Mouse (Mus musculus) heart, postnatal 0 days (tissue): Measurements from ENCODE around the gene Pla2g2f. TPM values are rescaled to one million over a fixed set of nuclear protein-coding genes. Genes with fewer than 3 reads are reported as not detected.

ENCODE experiments used
- ATAC-seq: fragments of 200-750 bp; cut with Nextera tagmentation; 2 replicates; pipeline ENCODE4 v1.8.0; 2017; ENCODE audit warnings: low read depth, moderate number of reproducible peaks, moderate library complexity; ENCODE audit not compliant: insufficient read depth
- DNase-seq: peaks from one replicate; pipeline ENCODE4 v3.0.0-alpha.2; 2016; ENCODE audit warnings: low spot score
- H3K27ac ChIP-seq: fragments of 300-500 bp; sonication (generic); 2 replicates; pipeline ENCODE4 v1.5.1; 2014; ENCODE audit warnings: low read depth, mild to moderate bottlenecking
- H3K27me3 ChIP-seq: fragments of 300-500 bp; sonication (generic); 2 replicates; pipeline ENCODE4 v1.6.1; 2014; ENCODE audit warnings: low read length, mixed read lengths; ENCODE audit not compliant: control insufficient read depth, insufficient read depth
- H3K36me3 ChIP-seq: fragments of 300-500 bp; sonication (generic); replicated peaks from 2 replicates; pipeline ENCODE4 v1.6.1; 2014; ENCODE audit warnings: low read length, mixed read lengths; ENCODE audit not compliant: control insufficient read depth, insufficient read depth
- H3K4me1 ChIP-seq: fragments of 300-500 bp; sonication (generic); 2 replicates; pipeline ENCODE4 v1.6.1; 2014; ENCODE audit warnings: antibody characterized with exemption; ENCODE audit not compliant: control insufficient read depth, insufficient read depth
- H3K4me2 ChIP-seq: fragments of 300-500 bp; sonication (generic); 2 replicates; pipeline ENCODE4 v1.6.1; 2014; ENCODE audit warnings: low read depth, mild to moderate bottlenecking, low read length, moderate library complexity
- H3K4me3 ChIP-seq: fragments of 300-500 bp; sonication (generic); 2 replicates; pipeline ENCODE4 v1.5.1; 2014; ENCODE audit warnings: low read depth, low read length
- H3K9ac ChIP-seq: fragments of 300-500 bp; sonication (generic); replicated peaks from 2 replicates; pipeline ENCODE4 v1.6.1; 2014; ENCODE audit warnings: low read depth, low read length, mixed read lengths
- H3K9me3 ChIP-seq: fragments of 300-500 bp; sonication (generic); replicated peaks from 2 replicates; pipeline ENCODE4 v1.6.1; 2016; ENCODE audit warnings: low read length; ENCODE audit not compliant: control insufficient read depth
- CTCF ChIP-seq: IDR thresholded peaks from 2 replicates; pipeline ENCODE4 v1.5.1; 2016; ENCODE audit warnings: antibody characterized with exemption, control low read depth, low read depth
- EP300 ChIP-seq: IDR thresholded peaks from 2 replicates; pipeline ENCODE4 v1.6.1; 2016; ENCODE audit warnings: antibody characterized with exemption, low read depth
- WGBS: fragments of 180-500 bp; shearing (Covaris S2); extraction: QIAGEN DNeasy Blood & Tissue Kit; methylation state at CpG from one replicate; pipeline ENCODE4 v1.1.7; 2014; 5-methylcytosine and 5-hydroxymethylcytosine counted together
- polyA plus RNA-seq: library from polyadenylated mRNA; unstranded; fragments of >200 nt; fragmentation: Nextera tagmentation; extraction: Ambion mirVana; gene quantifications from 2 replicates; pipeline ENCODE4 v1.2.1, GENCODE M21; 2015
- total RNA-seq: library from RNA; depleted of rRNA; stranded (reverse); fragments of >200 nt; gene quantifications from 2 replicates; pipeline ENCODE4 v1.2.3, GENCODE M21; 2014; ENCODE audit warnings: low replicate concordance

Pla2g2f gene
- total and polyA plus RNA-seq, 2 experiments from 2014 or later = not detected

DNA sequence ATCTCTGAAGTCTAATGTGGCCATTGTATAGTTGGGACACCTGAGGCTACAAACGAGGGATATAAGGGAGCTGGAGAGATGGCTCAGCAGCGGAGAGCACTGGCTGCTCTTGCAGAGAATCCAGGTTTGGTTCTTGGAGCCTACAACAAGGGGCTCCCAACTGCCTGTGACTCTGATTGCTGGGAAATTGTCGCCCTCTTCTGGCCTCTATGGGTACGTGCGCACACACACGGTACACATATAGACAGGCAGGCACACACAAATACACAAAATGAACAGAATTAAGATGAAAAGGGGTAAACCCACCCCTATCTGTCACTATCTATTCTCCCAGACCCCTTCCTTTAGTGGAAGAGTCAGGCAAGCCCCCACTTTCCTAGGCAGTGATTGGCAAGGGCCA is 4.8 kb downstream of the Pla2g2f start:
- Histone ChIP-seq H3K4me1 (no peaks in the 10 kb centered on the region), H3K9ac (no peak overlapping the region), H3K27me3 (peaks cover 20% of the 10 kb centered on the region), H3K27ac (no peak overlapping the region), H3K36me3 (no peaks in the 10 kb centered on the region), H3K9me3 (no peaks in the 10 kb centered on the region), H3K4me3 (no peak overlapping the region), H3K4me2 (no peak overlapping the region)
- ATAC-seq (no peak), DNase-seq (no peak)
- TF ChIP-seq EP300 (no peak), CTCF (no peak)
- WGBS = 97% methylated on average over 6 of the region's 6 CpGs

- TF ChIP-seq CTCF (peak; percentile 80), EP300 (no peak)
- no peaks in the 10 kb centered on the region for H3K4me1 ChIP-seq
- ATAC-seq (peak; percentile 40; the same call in 1 of the 2 replicates), DNase-seq (peak; percentile 16)
- no peaks in the 10 kb centered on the region for H3K36me3 ChIP-seq
- H3K4me2 ChIP-seq = no peak overlapping the region
- no peak overlapping the region for H3K27ac ChIP-seq
- H3K9ac ChIP-seq = no peak overlapping the region
- no peaks in the 10 kb centered on the region for H3K9me3 ChIP-seq
- no peak overlapping the region for H3K4me3 ChIP-seq
- H3K27me3 ChIP-seq = peaks cover 22% of the 10 kb centered on the region
- WGBS = 45% methylated on average over 8 of the region's 8 CpGs
Measured at GRCm38 (mm10) chr4:138748369-138749072, 8.9 kb downstream of the Pla2g2f start.

DNA sequence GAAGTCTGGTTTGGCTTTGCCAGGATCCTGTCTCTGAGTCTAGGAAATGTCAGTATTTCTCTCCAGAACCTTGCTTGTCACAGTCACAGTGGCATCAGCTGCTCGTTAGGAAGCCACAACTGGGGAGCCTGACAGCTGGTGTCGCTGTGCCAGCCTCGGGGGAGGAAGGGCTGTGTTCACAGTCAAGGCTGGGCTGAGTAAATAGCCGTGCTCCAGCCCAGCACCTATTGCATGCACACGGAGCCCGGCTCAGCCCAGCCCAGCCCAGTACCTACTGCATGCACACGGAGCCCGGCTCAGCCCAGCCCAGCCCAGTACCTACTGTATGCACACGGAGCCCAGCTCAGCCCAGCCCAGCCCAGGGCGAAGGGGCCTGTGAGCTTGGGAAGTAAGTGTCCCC is 9.6 kb downstream of the Pla2g2f start:
- TF ChIP-seq CTCF = no peak
- no peak for TF ChIP-seq EP300
- no peaks in the 10 kb centered on the region for H3K36me3 ChIP-seq
- no peak overlapping the region for H3K4me3 ChIP-seq
- DNase-seq = no peak
- no peak overlapping the region for H3K27ac ChIP-seq
- H3K9me3 ChIP-seq = no peaks in the 10 kb centered on the region
- H3K4me1 ChIP-seq = no peaks in the 10 kb centered on the region
- no peak overlapping the region for H3K9ac ChIP-seq
- no peak overlapping the region for H3K4me2 ChIP-seq
- no peak for ATAC-seq
- H3K27me3 ChIP-seq = peaks cover 28% of the 10 kb centered on the region
- 67% methylated on average over 10 of the region's 10 CpGs for WGBS

DNA sequence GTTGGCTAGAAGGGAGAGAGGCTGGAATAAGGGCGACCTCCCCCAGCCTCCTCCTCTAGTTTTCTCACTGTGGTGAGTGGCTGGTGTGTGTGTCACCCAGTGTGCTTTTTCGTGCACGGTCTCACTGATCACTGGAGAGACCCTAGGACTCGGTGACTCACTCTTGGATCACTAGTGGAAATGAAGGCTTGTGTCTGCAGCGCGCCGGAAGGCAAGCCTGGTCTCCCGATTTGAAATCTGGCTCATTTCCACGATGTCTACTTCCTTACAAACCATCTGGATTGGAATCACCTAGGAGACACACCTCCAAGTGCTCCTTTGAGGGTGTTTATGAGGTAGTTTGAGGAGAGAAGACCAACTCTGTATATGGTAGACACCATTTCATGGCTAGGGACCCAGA is 10.6 kb downstream of the Pla2g2f start:
- Histone ChIP-seq H3K27ac (no peak overlapping the region), H3K27me3 (peaks cover 28% of the 10 kb centered on the region), H3K9ac (no peak overlapping the region), H3K4me1 (no peaks in the 10 kb centered on the region), H3K4me3 (no peak overlapping the region), H3K9me3 (no peaks in the 10 kb centered on the region), H3K36me3 (no peaks in the 10 kb centered on the region), H3K4me2 (no peak overlapping the region)
- DNase-seq = no peak
- 76% methylated on average over 9 of the region's 9 CpGs for WGBS
- no peak for TF ChIP-seq CTCF
- no peak for TF ChIP-seq EP300
- no peak for ATAC-seq

DNA sequence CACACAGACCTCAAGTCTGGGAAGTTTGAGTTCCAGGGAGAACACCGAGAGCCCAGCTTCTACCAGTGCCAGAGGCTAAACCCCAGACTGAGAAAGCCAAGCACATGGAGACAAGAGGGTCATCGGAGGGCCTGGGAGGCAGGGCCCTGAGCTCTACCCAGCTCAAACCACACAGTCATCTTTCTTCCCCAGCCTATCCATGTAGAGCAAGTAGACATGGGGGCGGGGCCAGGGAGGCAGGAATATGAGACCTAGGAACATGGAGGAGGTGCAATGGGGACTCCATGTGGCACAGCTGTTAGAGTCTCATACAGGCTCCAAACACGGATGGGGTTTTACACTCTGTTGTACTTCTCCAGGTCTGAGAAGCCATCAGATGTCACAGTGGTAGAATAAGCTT is 11.5 kb downstream of the Pla2g2f start:
- ATAC-seq (no peak), DNase-seq (no peak)
- Histone ChIP-seq H3K4me1 (no peaks in the 10 kb centered on the region), H3K4me3 (no peak overlapping the region), H3K9ac (no peak overlapping the region), H3K4me2 (no peak overlapping the region), H3K36me3 (no peaks in the 10 kb centered on the region), H3K9me3 (no peaks in the 10 kb centered on the region), H3K27me3 (peaks cover 33% of the 10 kb centered on the region), H3K27ac (no peak overlapping the region)
- WGBS = 65% methylated on average over 4 of the region's 4 CpGs
- no peak for TF ChIP-seq EP300
- TF ChIP-seq CTCF = no peak
